Mouse (Mus musculus) heart, embryonic 13.5 days (tissue): ENCODE measurements at regions not wholly inside any gene's neighbourhood (a gene's known extent, or its start where the extent isn't known, plus 50 kb on each side); places are given as distances from the start of the nearest gene placed in this dataset.

ENCODE experiments used
- ATAC-seq: fragments of 200-750 bp; cut with Nextera tagmentation; 2 replicates; pipeline ENCODE4 v1.8.0; 2017; ENCODE audit warnings: moderate TSS enrichment; ENCODE audit not compliant: insufficient number of reproducible peaks, low FRiP score, low TSS enrichment; ENCODE audit errors: extremely low read depth
- H3K27ac ChIP-seq: fragments of 300-500 bp; sonication (generic); replicated peaks from 2 replicates; pipeline ENCODE4 v1.5.1; 2015; ENCODE audit warnings: moderate library complexity, mild to moderate bottlenecking, inconsistent platforms
- H3K27me3 ChIP-seq: fragments of 300-500 bp; sonication (generic); replicated peaks from 2 replicates; pipeline ENCODE4 v1.6.1; 2015; ENCODE audit warnings: mild to moderate bottlenecking, inconsistent platforms
- H3K36me3 ChIP-seq: fragments of 300-500 bp; sonication (generic); 2 replicates; pipeline ENCODE4 v1.6.1; 2015; ENCODE audit warnings: mild to moderate bottlenecking, inconsistent platforms
- H3K4me1 ChIP-seq: fragments of 300-500 bp; sonication (generic); 2 replicates; pipeline ENCODE4 v1.6.1; 2015; ENCODE audit warnings: inconsistent platforms
- H3K4me2 ChIP-seq: fragments of 300-500 bp; sonication (generic); 2 replicates; pipeline ENCODE4 v1.6.1; 2015; ENCODE audit warnings: inconsistent platforms, mild to moderate bottlenecking, moderate library complexity
- H3K4me3 ChIP-seq: fragments of 300-500 bp; sonication (generic); 2 replicates; pipeline ENCODE4 v1.5.1; 2015; ENCODE audit warnings: moderate library complexity, mild to moderate bottlenecking, inconsistent platforms
- H3K9ac ChIP-seq: fragments of 300-500 bp; sonication (generic); 2 replicates; pipeline ENCODE4 v1.6.1; 2015; ENCODE audit warnings: inconsistent platforms, mild to moderate bottlenecking, moderate library complexity
- H3K9me3 ChIP-seq: fragments of 300-500 bp; sonication (generic); 2 replicates; pipeline ENCODE4 v1.6.1; 2016; ENCODE audit warnings: inconsistent platforms
- WGBS: fragments of 180-500 bp; shearing (Covaris S2); methylation state at CpG from one replicate; pipeline ENCODE4 v1.1.7; 2015; ENCODE audit warnings: mixed read lengths; 5-methylcytosine and 5-hydroxymethylcytosine counted together

DNA sequence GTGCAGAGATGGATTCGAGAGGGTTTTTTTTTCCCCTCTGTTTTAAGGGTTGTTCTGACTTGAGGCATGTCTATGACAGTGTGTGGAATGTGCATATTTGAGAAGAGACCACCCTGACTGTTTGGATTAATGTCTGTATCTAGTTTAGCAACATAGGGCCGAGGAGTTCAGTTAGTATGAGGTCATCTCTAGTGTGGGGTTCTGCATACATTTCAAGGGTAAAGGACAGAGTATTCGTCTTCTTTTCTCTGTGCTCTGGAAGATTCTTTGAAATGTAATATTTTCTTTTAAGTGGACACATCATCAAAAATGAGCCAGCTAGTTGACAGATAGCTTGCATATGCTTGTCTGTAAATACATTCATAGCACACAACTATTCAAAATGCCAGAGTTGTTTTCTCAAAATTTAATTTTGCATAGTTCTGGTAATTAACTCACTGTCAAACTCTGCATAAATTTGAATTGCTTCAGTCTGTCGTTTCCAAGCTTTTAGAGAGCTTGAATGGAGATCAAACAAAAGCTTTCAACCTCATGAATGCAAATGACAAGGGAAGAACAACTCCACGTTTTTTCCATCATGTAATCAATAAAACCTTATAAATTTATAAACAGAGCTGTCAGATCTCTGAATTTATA, 415.5 kb downstream of the Adamts20 start:
- H3K9ac ChIP-seq: no peak overlapping the region
- 58% methylated on average over 5 of the region's 5 CpGs for WGBS
- no peak overlapping the region for H3K4me2 ChIP-seq
- H3K4me1 ChIP-seq: 0 out of 2 replicates have a peak, but pooled peaks cover 8% of the 10 kb centered on the region
- H3K36me3 ChIP-seq: no peaks in the 10 kb centered on the region
- H3K27ac ChIP-seq: no peak overlapping the region
- peaks cover 2% of the 10 kb centered on the region for H3K9me3 ChIP-seq
- H3K27me3 ChIP-seq: no peaks in the 10 kb centered on the region
- ATAC-seq: no peak
- no peak overlapping the region for H3K4me3 ChIP-seq

DNA sequence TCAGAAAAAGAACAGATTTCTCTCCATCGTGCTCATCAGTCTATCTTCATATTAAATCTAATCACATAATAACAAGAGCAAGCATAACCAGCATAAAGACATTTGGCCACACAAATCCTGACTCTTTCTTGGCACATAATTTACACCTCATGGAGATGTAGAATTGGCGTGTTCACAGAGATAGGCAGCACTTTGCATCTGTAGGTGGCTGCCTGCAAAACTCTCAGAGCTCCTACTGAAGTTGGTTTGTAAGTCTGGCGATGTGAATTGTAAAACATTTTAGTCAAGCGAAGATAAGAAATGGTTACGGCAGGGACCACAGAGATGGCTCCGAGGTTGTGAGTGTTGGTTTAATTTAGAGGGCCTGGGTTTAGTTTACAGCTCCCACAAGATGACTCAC, 419.0 kb downstream of the Adamts20 start:
- Histone ChIP-seq H3K27me3 (no peaks in the 10 kb centered on the region), H3K9ac (no peak overlapping the region), H3K4me3 (no peak overlapping the region), H3K9me3 (peaks cover 8% of the 10 kb centered on the region), H3K4me1 (0 out of 2 replicates have a peak, but pooled peaks cover 8% of the 10 kb centered on the region), H3K36me3 (no peaks in the 10 kb centered on the region), H3K4me2 (no peak overlapping the region), H3K27ac (no peak overlapping the region)
- 86% methylated on average over 6 of the region's 6 CpGs for WGBS
- ATAC-seq: no peak

DNA sequence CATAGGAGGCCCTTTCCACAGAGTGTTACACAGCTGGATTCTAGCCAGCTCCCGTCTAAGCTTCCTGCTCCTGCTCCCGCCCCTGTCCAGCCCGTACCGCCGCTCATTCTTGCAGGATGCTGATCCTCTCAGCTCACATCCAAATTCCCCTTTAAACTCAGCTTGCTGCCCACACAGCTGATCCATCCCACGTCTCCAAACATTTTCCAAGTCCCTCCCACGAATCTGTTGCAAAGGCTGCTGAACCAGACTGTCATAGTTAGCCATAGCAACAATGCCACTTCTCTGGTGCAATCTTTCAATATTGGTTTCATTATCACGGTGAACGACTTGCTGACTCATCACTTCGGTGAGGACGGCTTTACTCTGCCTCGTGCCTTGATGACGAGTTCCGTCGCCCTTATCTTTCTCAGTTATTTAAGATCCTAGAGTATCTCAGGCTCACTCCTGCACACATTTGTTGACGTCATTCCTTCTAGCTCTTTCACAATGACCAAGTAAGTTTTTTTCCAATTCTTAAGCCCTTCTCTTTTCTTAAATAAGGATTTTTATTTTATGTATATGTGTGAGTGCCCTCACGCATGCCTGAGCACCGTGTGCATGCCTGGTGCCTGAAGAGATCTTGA, 420.0 kb downstream of the Adamts20 start:
- Histone ChIP-seq H3K27me3 (no peaks in the 10 kb centered on the region), H3K9ac (peak overlapping the region; percentile 21; the same call in 1 of the 2 replicates), H3K27ac (no peak overlapping the region), H3K4me2 (peak overlapping the region; percentile 65), H3K36me3 (no peaks in the 10 kb centered on the region), H3K4me1 (0 out of 2 replicates have a peak, but pooled peaks cover 8% of the 10 kb centered on the region), H3K4me3 (peak overlapping the region; percentile 36), H3K9me3 (peaks cover 8% of the 10 kb centered on the region)
- 35% methylated on average over 18 of the region's 18 CpGs for WGBS
- ATAC-seq: no peak

DNA sequence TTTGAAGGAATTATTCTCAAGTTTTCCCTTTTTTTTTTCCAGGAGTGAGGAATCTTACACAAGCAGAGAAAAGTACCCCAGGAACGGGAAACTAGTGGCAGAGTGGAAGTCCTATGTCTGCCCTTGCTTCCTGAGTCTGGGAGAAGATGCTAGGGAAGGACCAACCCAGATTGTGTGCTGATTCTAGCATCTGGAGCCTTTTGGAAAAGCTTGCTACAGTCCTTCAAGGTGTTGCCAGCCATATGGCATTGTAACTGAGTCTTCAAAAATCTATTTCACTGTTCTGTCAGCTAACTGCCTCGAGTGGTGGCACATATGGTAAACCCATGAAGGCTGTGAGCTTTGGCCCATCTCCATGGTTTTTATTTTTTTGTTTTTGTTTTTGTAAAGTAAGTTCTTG, 432.3 kb downstream of the Adamts20 start:
- Histone ChIP-seq H3K36me3 (no peaks in the 10 kb centered on the region), H3K4me3 (no peak overlapping the region), H3K9ac (no peak overlapping the region), H3K4me2 (no peak overlapping the region), H3K4me1 (no peaks in the 10 kb centered on the region), H3K27me3 (no peaks in the 10 kb centered on the region), H3K9me3 (0 out of 2 replicates have a peak, but pooled peaks cover 3% of the 10 kb centered on the region), H3K27ac (no peak overlapping the region)
- WGBS: 59% methylated on average over 2 of the region's 2 CpGs
- ATAC-seq: no peak

DNA sequence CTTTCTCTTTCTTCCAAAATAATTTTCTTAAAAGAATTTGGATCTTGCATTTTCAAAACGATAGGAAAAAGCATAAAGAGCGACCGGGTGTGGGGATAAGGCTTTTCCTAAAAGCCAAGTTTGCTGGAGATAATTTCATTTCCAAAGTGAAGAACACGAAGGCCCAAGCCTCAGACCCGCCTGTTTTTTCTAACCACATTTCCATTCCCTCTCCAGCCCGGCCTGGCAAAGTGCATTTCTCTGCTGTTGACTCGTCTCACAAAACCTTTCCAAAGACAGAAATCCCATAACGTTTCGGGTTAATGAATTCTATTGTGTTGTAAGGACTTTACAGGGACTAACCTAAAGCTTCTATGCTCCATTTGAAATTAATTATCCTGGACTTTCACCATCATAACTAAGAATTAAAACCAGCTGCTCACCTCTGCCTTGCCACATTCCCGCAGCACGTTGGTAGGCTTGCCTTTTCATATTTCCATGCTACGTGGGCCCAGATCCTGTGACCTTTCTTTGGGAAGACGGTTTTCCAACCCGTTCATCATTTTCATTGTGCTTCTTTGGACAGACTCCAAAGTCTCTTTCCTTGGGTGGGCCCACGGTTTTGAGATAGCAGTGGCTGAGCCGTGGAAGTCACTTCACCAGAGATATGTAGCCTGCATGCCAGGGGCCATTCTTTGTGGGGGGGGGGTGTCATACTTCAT, 430.5 kb upstream of the Prickle1 start:
- WGBS: 43% methylated on average over 16 of the region's 16 CpGs
- Histone ChIP-seq H3K27me3 (no peaks in the 10 kb centered on the region), H3K4me1 (peaks cover 48% of the 10 kb centered on the region), H3K4me2 (peak overlapping the region; percentile 35), H3K9me3 (0 out of 2 replicates have a peak, but pooled peaks cover 3% of the 10 kb centered on the region), H3K27ac (peak overlapping the region; percentile 80), H3K4me3 (no peak overlapping the region), H3K9ac (0 out of 2 replicates have a peak overlapping the region, but pooled peaks have one; percentile 14), H3K36me3 (no peaks in the 10 kb centered on the region)
- ATAC-seq: no peak

DNA sequence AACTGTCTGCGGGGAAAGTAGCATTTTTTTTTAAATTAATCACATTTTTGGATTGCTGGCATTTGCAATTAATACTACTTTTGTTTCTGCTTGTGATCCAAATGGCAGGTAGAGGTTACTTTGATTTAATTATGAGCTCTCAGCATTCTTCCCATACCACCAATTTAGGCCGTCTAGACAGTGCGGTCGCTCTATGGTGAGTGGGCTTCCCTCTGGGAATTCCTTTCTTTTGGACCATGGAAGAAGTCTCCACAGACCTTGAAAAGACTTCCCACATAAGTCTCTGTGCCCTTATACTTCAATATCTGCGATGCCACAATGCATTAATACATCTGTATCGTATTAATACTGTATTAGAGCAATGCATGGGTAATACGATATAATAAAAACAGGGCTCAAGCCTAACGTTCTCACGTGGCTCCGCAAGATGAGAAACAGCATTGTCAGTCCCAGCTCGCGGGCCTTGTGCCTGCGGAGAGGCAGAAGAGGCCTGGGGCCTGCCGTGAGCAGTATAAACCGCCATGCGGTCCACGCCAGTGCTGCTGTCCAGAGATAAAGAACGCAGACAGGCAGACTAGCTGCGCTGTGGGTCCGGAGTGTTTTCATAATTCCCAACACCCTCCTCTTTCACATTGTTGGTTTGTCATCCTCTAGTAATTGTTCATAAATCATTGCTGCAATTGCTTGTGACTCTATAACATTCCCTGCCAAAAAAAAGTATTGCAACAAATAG, 429.7 kb upstream of the Prickle1 start:
- Histone ChIP-seq H3K4me1 (peaks cover 48% of the 10 kb centered on the region), H3K4me2 (peak overlapping the region; percentile 19), H3K36me3 (no peaks in the 10 kb centered on the region), H3K4me3 (no peak overlapping the region), H3K9ac (peak overlapping the region; percentile 42; the same call in 1 of the 2 replicates), H3K9me3 (no peaks in the 10 kb centered on the region), H3K27ac (peak overlapping the region; percentile 80), H3K27me3 (no peaks in the 10 kb centered on the region)
- WGBS: 49% methylated on average over 20 of the region's 20 CpGs
- no peak for ATAC-seq

DNA sequence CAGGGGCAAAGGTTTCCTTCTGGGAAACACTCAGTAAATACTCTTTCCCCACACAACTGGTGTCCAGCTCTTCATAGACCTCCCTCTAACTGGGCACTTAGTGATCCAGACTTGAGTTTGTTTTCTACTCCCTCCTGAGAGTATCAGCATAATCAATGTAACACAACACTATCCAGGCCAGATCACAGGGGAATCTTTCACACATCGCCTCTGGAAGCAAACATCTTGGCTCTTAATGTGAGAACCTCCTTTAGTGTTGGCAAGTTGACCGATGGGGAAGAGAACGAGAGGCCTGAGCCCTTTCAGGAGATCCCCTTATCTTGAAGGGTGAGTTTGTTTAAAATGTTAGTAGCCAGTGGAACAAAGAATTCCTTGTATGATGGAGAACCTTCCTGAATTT, 429.1 kb upstream of the Prickle1 start:
- WGBS: 45% methylated on average over 3 of the region's 3 CpGs
- no peaks in the 10 kb centered on the region for H3K9me3 ChIP-seq
- no peak overlapping the region for H3K9ac ChIP-seq
- H3K36me3 ChIP-seq: no peaks in the 10 kb centered on the region
- no peak overlapping the region for H3K4me3 ChIP-seq
- no peak overlapping the region for H3K4me2 ChIP-seq
- peak overlapping the region; percentile 72 for H3K27ac ChIP-seq
- H3K27me3 ChIP-seq: no peaks in the 10 kb centered on the region
- no peak for ATAC-seq
- peaks cover 48% of the 10 kb centered on the region for H3K4me1 ChIP-seq

DNA sequence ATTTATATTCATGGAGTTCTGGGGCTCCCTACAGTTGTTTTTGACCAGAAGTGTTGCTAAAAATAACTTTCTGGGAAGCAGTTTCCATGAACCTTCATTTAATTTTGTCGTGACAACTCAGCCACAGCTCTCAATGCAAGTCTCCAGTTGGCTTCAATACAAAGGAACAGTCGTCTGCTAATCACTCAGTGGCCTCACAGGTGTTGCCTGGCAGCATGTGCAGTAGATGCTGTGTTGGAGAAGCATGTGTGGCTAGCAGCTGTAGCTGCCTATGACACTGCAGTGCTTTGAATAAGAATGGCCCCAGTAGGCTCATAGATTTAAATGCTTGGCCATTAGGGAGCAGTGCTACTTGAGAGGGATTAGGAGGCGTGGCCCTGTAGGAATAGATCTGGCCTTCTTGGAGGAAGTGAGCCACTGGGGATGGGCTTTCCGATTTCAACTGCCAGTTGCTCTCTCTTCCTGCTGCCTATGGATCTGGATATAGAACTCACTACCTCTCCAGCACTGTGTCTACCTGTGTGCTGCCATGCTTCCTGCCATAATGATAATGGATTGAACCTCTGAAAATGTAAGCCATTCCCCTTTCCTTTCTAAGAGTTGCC, 428.5 kb upstream of the Prickle1 start:
- H3K9me3 ChIP-seq: peaks cover 6% of the 10 kb centered on the region; the same call in 1 of the 2 replicates
- peak; percentile 19; the same call in 1 of the 2 replicates for ATAC-seq
- WGBS: 53% methylated on average over 4 of the region's 4 CpGs
- H3K9ac ChIP-seq: no peak overlapping the region
- H3K27ac ChIP-seq: peak overlapping the region; percentile 72
- H3K27me3 ChIP-seq: no peaks in the 10 kb centered on the region
- H3K36me3 ChIP-seq: no peaks in the 10 kb centered on the region
- no peak overlapping the region for H3K4me2 ChIP-seq
- H3K4me1 ChIP-seq: peaks cover 48% of the 10 kb centered on the region
- no peak overlapping the region for H3K4me3 ChIP-seq

DNA sequence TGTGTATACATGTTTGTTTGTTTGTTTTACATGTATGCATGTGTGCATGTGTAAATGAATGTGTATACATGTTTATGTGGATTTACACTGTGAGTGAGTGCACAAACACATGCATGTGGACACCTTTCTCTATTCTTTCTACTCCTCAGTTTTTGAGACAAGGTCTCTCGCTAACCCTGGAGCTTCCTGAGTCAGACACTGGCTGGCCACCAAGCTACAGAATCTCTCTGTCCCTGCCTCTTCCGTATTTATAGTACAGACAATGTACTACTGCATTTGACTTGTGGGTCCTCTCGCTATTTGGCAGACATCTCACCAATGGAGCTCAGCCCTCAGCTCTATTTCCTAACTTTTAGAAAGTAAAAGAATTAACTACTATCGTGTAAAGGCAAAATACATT, 427.8 kb upstream of the Prickle1 start:
- WGBS: 57% methylated on average over 4 of the region's 4 CpGs
- Histone ChIP-seq H3K36me3 (no peaks in the 10 kb centered on the region), H3K4me1 (peaks cover 48% of the 10 kb centered on the region), H3K9ac (0 out of 2 replicates have a peak overlapping the region, but pooled peaks have one; percentile 28), H3K4me2 (no peak overlapping the region), H3K27me3 (no peaks in the 10 kb centered on the region), H3K27ac (peak overlapping the region; percentile 72), H3K4me3 (no peak overlapping the region), H3K9me3 (peaks cover 10% of the 10 kb centered on the region; the same call in 1 of the 2 replicates)
- ATAC-seq: no peak

DNA sequence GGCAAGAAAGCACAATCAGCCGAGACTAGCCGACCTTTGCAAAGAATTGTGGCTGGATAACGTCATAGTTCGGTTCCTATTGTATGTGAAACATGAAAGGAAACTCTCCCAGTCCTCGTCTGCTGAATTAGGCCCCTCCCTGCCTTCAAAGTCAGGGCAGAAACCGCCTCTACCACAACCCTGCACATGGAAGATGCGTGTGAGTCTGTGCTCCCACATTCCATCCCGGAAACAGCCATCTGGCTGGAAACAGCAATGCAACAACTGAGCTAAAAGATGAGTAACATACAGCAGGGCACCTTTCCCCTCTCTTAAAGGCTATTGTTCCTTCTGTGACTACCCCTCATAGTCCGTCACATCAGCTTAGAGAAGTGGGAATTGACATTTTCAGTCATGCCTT, 422.1 kb upstream of the Prickle1 start:
- Histone ChIP-seq H3K4me3 (no peak overlapping the region), H3K27ac (no peak overlapping the region), H3K4me1 (peaks cover 16% of the 10 kb centered on the region), H3K27me3 (no peaks in the 10 kb centered on the region), H3K9ac (no peak overlapping the region), H3K36me3 (no peaks in the 10 kb centered on the region), H3K9me3 (peaks cover 10% of the 10 kb centered on the region; the same call in 1 of the 2 replicates), H3K4me2 (no peak overlapping the region)
- no peak for ATAC-seq
- 70% methylated on average over 9 of the region's 9 CpGs for WGBS
